Mouse (Mus musculus) natural killer cell, adult 2 months (primary cell): ENCODE measurements at regions not wholly inside any gene's neighbourhood (a gene's known extent, or its start where the extent isn't known, plus 50 kb on each side); places are given as distances from the start of the nearest gene placed in this dataset.

ENCODE experiments used
- DNase-seq, 2 experiments: peaks; one replicate each; pipeline ENCODE4 v3.0.0; 2022; ENCODE audit warnings: low spot score in 2 of 2

GRCm38 (mm10) chr7:133521936-133522335 lies 80.0 kb downstream of the Tex36 start:
- no peak for DNase-seq

- DNase-seq = no peak
Observed at GRCm38 (mm10) chr7:133518926-133519325, 83.0 kb downstream of the Tex36 start.

- DNase-seq = no peak
Observed at GRCm38 (mm10) chr7:133517576-133517975, 84.4 kb downstream of the Tex36 start.

GRCm38 (mm10) chr7:133510926-133511325 lies 91.0 kb downstream of the Tex36 start:
- DNase-seq = no peak

GRCm38 (mm10) chr7:133509486-133509885 lies 92.5 kb downstream of the Tex36 start:
- no peak for DNase-seq

GRCm38 (mm10) chr7:133508370-133509012 lies 93.5 kb downstream of the Tex36 start:
- no peak for DNase-seq

GRCm38 (mm10) chr7:133505628-133506027 lies 96.3 kb downstream of the Tex36 start:
- DNase-seq = no peak

GRCm38 (mm10) chr7:133503946-133504345 lies 98.0 kb downstream of the Tex36 start:
- DNase-seq = no peak

GRCm38 (mm10) chr7:133502731-133503130 lies 99.2 kb downstream of the Tex36 start:
- DNase-seq = no peak

GRCm38 (mm10) chr7:133497551-133497950 lies 104.4 kb downstream of the Tex36 start:
- no peak for DNase-seq

- no peak for DNase-seq
Observed at GRCm38 (mm10) chr7:133494982-133495550, 106.9 kb downstream of the Tex36 start.

- no peak for DNase-seq
Observed at GRCm38 (mm10) chr7:133494256-133494981, 107.5 kb downstream of the Tex36 start.

- DNase-seq = no peak
Observed at GRCm38 (mm10) chr7:133492626-133493025, 109.3 kb downstream of the Tex36 start.

- DNase-seq = no peak
Observed at GRCm38 (mm10) chr7:133487887-133488630, 113.9 kb downstream of the Tex36 start.

GRCm38 (mm10) chr7:133484430-133484841 lies 117.5 kb downstream of the Tex36 start:
- no peak for DNase-seq

GRCm38 (mm10) chr7:133481529-133481928 lies 120.4 kb downstream of the Tex36 start:
- DNase-seq = no peak

- DNase-seq = no peak
Observed at GRCm38 (mm10) chr7:133479679-133480078, 122.3 kb downstream of the Tex36 start.

GRCm38 (mm10) chr7:133477933-133478332 lies 124.0 kb downstream of the Tex36 start:
- no peak for DNase-seq

- DNase-seq = no peak
Observed at GRCm38 (mm10) chr7:133477221-133477620, 124.7 kb downstream of the Tex36 start.

GRCm38 (mm10) chr7:133471706-133472105 lies 130.3 kb downstream of the Tex36 start:
- no peak for DNase-seq

- no peak for DNase-seq
Observed at GRCm38 (mm10) chr7:133470620-133470958, 131.4 kb downstream of the Tex36 start.

GRCm38 (mm10) chr7:133469952-133470619 lies 131.9 kb downstream of the Tex36 start:
- no peak for DNase-seq
